Mouse (Mus musculus) frontal cortex, adult 2 months (tissue): ENCODE results near the gene Tmem25. TPM values are rescaled to one million over a fixed set of nuclear protein-coding genes. Genes with fewer than 3 reads are reported as not detected.
"Not testable (repeated sequence)": the region's sequence is repeated elsewhere in the genome, so short reads cannot be mapped to it uniquely, and the experiment has no call there.

ENCODE experiments used
- DNase-seq, 2 experiments: peaks; one replicate each; pipeline ENCODE4 v3.0.0; 2022; ENCODE audit warnings: low spot score in 1 of 2; ENCODE audit errors: extremely low spot score in 1 of 2
- polyA plus RNA-seq: library from polyadenylated mRNA; depleted of rRNA; stranded (reverse); fragments of >200 nt; gene quantifications from 2 replicates; pipeline ENCODE4 v1.2.3, GENCODE M21; 2012; rRNA removed

Gene Tmem25
- polyA plus RNA-seq, 1 experiment, result 89.6 TPM

DNA sequence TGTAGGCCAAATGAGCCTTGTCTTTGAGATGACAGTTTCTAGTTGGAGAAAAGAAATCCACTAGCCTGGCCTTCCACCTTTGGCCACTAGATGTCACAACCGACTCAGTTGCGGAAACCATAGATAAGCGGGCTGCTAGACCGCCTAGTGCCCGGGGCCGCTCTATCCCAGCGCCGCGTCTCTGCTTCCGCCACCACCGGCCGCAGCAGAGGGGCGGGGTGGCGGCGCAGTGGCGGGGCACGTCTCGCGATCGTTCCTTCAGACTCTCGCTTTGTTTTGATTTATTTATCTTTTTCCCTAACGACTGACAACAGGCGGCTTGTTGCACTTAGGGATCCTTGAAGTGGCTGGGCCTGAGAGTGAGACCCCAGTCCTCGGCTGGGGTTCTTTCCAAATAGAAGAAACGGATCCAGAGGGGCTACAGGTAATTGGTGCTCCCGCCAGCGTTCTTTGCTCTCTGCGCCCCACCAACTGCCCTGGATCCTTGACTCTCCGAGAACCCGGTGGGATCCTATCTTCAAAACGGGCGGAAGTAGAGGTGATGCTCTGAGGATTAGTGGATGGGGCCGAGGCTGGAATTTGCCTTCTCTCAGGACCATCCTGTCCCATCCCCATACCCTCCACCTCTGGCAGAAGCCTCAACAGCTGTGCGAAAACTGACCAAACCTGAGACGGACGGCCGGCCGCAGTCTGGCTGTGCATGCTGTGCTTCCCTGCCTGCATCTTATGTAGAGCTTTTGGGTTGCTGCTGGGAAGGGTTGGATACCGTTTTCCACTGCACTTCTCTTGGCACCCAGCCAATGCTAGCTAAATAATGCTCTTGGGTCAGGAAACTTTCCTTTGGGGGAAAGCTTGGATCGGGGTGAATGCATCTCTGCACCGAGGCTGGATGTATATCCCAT, 26.1 kb downstream of the Tmem25 start:
- peak; percentile 89 to 97 for DNase-seq

- DNase-seq, result no peak
These were observed 26.7 kb downstream of the Tmem25 start for GRCm38 (mm10) chr9:44772392-44772749.

DNA sequence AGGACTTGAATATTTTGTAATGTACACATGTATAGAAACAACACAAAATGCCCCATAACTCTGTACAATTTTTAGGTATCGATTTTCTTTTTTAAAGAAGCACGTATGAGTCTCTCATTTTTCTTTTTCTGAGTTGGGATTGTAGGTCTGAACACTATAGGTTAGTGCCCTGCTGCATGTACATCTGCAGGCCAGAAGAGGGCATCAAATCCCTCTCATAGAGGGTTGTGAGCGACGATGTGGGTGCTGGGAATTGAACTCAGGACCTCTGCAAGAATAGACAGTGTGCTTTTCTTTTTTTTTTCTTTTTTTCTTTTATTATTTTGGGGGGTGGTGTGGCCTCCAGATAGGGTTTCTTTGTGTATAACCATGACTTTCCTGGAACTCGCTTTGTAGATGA, 27.7 kb downstream of the Tmem25 start:
- no peak for DNase-seq

GRCm38 (mm10) chr9:44768029-44768394, 31.1 kb downstream of the Tmem25 start:
- not testable (repeated sequence) for DNase-seq

DNA sequence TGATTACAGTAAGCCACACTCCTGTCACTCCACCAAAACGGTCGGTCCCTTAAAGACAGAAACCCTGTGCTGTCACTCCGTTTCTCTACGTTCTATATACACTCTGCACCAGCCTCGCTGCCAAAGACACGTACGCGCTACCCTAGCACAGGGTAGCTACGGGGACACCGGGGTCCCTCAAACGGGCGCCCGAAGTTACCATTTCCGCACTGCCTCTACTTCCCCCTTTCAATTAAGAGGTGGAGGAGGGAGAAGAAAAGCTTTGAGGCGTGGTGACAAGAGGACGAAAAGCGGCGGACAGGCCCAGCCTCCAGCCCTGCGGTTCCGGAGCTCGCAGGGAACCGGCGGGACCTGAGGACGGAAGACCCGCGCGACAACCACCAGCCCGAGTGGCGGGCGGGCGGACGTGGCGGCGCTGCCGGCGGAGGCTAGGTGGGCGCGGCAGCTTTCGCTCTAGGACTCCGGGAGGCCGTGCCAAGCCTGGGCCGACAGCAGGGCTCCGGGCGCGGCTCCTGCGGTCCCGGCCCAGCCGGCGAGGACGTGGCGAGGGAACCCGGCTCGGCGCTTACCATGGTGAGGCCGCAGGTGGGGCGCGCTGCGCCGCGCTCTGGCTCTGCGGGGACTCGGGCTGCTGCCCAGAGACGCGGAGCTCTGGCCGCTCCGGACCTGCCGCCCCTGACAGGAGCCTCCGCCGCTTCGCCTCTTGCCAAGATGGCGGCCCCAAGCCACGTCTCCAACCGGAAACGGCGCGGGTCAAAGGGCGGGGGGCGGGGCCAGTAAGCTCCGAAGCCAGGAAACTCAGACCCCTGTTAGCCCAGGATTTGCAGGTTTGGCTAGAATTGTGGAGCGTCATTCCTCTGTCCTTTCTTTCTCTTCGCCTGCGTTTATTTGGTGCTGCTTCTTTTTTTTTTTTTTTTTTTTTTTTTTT, 31.7 kb downstream of the Tmem25 start, which contains the start of the genes Arcn1 and Ift46:
Gene Arcn1 (minus strand): TSS at position 745 of the 928 bp plus-strand sequence.
Gene Ift46 (plus strand): TSS at position 808 of the 928 bp plus-strand sequence.
- peak; percentile 41 to 81 for DNase-seq

GRCm38 (mm10) chr9:44760873-44761272, 38.2 kb downstream of the Tmem25 start:
- DNase-seq, result no peak

DNA sequence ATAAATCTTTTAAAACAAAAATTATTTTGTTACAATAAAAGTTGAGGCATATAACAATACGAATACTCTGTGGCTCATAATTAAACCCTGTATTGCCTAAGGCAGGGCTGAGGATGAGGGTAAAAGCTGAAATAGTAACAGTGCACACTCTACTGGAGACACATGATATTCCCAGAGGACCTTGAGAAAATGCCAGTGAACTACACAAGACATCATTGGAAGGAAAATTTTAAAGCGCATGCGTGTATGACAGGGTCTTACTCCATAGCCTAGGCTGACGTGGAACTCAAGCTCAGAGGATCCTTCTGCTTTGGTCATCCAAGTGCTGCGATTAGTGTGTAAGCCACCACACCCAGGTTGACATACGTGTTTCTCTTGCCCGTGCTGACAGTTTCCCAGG, 50.6 kb downstream of the Tmem25 start:
- DNase-seq, result peak in 1 of 2 experiments; percentile 43

DNA sequence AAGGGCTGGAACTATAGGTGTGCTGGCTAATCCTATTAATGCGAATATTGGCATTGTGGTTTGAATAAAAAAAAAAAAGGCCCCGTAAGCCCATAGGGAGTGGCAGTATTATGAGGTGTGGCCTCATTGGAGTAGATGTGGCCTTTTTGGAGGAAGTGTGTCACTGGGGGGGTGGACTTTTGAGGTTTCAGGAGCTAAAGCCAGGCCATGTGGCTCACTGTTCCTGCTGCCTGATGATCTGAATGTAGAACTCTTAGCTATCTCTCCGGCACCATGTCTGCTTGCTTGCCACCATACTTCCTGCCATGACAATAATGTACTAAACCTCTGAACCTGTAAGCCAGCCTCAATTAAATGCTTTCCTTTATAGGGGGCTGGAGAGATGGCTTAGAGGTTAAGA, 51.8 kb downstream of the Tmem25 start:
- DNase-seq, result no peak

GRCm38 (mm10) chr9:44746666-44747065, 52.4 kb downstream of the Tmem25 start:
- DNase-seq, result peak in 1 of 2 experiments; percentile 26

GRCm38 (mm10) chr9:44745371-44745770, 53.7 kb downstream of the Tmem25 start:
- no peak for DNase-seq

Other genes starting within 250 kb of the Tmem25 start
- 0.04 TPM in 1 of 2 replicates, not detected in the other for gene Cxcr5, start 237.4 kb downstream of the Tmem25 start, polyA plus RNA-seq
- 40.9 and 44.6 TPM in 2 replicates for gene Ddx6, start 194.4 kb downstream of the Tmem25 start, polyA plus RNA-seq
- gene Treh, start 126.1 kb downstream of the Tmem25 start, polyA plus RNA-seq, result 0.16 and 0.17 TPM in 2 replicates
- 138 and 146 TPM in 2 replicates for gene Phldb1, start 64.1 kb downstream of the Tmem25 start, polyA plus RNA-seq
- 55.6 and 57.7 TPM in 2 replicates for gene Arcn1, start 31.5 kb downstream of the Tmem25 start, polyA plus RNA-seq
- gene Ift46, start 31.4 kb downstream of the Tmem25 start, polyA plus RNA-seq, result 90.9 and 96.6 TPM in 2 replicates
- gene Ttc36, start 3.8 kb upstream of the Tmem25 start, polyA plus RNA-seq, result 0.88 and 1.4 TPM in 2 replicates
- 29.9 and 32.5 TPM in 2 replicates for gene Kmt2a, start 82.0 kb upstream of the Tmem25 start, polyA plus RNA-seq
- gene Atp5l, start 121.4 kb upstream of the Tmem25 start, polyA plus RNA-seq, result 723 and 788 TPM in 2 replicates
- 25.3 and 27.4 TPM in 2 replicates for gene Ube4a, start 166.3 kb upstream of the Tmem25 start, polyA plus RNA-seq
- gene Cd3g, start 181.1 kb upstream of the Tmem25 start, polyA plus RNA-seq, result 0.13 TPM in 1 of 2 replicates, not detected in the other
- 0.06 TPM in 1 of 2 replicates, not detected in the other for gene Cd3d, start 182.5 kb upstream of the Tmem25 start, polyA plus RNA-seq
- gene Cd3e, start 210.3 kb upstream of the Tmem25 start, polyA plus RNA-seq, result 0.08 and 0.13 TPM in 2 replicates
- 2.1 and 2.8 TPM in 2 replicates for gene Mpzl2, start 240.5 kb upstream of the Tmem25 start, polyA plus RNA-seq